Mouse (Mus musculus) midbrain, postnatal 0 days (tissue): ENCODE results near the gene Rfng. TPM values are rescaled to one million over a fixed set of nuclear protein-coding genes. Genes with fewer than 3 reads are reported as not detected.

Experiments used
- ATAC-seq: fragments of 200-750 bp; cut with Nextera tagmentation; 2 replicates; pipeline ENCODE4 v1.8.0; 2017; ENCODE audit warnings: moderate number of reproducible peaks, mild to moderate bottlenecking, moderate TSS enrichment, moderate library complexity; ENCODE audit not compliant: low FRiP score
- DNase-seq: peaks from one replicate; pipeline ENCODE4 v3.0.0-alpha.2; 2015; ENCODE audit warnings: low spot score
- H3K27ac ChIP-seq: fragments of 300-500 bp; sonication (generic); 2 replicates; pipeline ENCODE4 v1.5.1; 2014; ENCODE audit warnings: low read depth, mild to moderate bottlenecking, low read length, mixed read lengths
- H3K27me3 ChIP-seq: fragments of 300-500 bp; sonication (generic); 2 replicates; pipeline ENCODE4 v1.6.1; 2014; ENCODE audit warnings: low read length, control low read depth, mixed read lengths; ENCODE audit not compliant: insufficient read depth
- H3K36me3 ChIP-seq: fragments of 300-500 bp; sonication (generic); 2 replicates; pipeline ENCODE4 v1.6.1; 2014; ENCODE audit warnings: low read length, control low read depth, mixed read lengths; ENCODE audit not compliant: insufficient read depth
- H3K4me1 ChIP-seq: fragments of 300-500 bp; sonication (generic); 2 replicates; pipeline ENCODE4 v1.6.1; 2014; ENCODE audit warnings: mild to moderate bottlenecking, control low read depth, antibody characterized with exemption, low read length, mixed read lengths; ENCODE audit not compliant: insufficient read depth
- H3K4me2 ChIP-seq: fragments of 300-500 bp; sonication (generic); 2 replicates; pipeline ENCODE4 v1.6.1; 2014; ENCODE audit warnings: low read depth, mild to moderate bottlenecking, low read length, mixed read lengths; ENCODE audit not compliant: poor library complexity, severe bottlenecking
- H3K4me3 ChIP-seq: fragments of 300-500 bp; sonication (generic); 2 replicates; pipeline ENCODE4 v1.5.1; 2014; ENCODE audit warnings: low read depth, mild to moderate bottlenecking, low read length, moderate library complexity
- H3K9ac ChIP-seq: fragments of 300-500 bp; sonication (generic); replicated peaks from 2 replicates; pipeline ENCODE4 v1.6.1; 2014; ENCODE audit warnings: mild to moderate bottlenecking, low read length, moderate library complexity, mixed read lengths; ENCODE audit not compliant: poor library complexity, severe bottlenecking
- H3K9me3 ChIP-seq: fragments of 300-500 bp; sonication (generic); 2 replicates; pipeline ENCODE4 v1.6.1; 2016; ENCODE audit warnings: low read length, control low read depth
- CTCF ChIP-seq: IDR thresholded peaks from 2 replicates; pipeline ENCODE4 v1.5.1; 2016; ENCODE audit warnings: antibody characterized with exemption, mild to moderate bottlenecking
- WGBS: fragments of 180-500 bp; shearing (Covaris S2); extraction: QIAGEN DNeasy Blood & Tissue Kit; methylation state at CpG from one replicate; pipeline ENCODE4 v1.1.7; 2014; 5-methylcytosine and 5-hydroxymethylcytosine counted together
- polyA plus RNA-seq: library from polyadenylated mRNA; unstranded; fragments of >200 nt; fragmentation: Nextera tagmentation; extraction: Ambion mirVana; gene quantifications from 2 replicates; pipeline ENCODE4 v1.2.1, GENCODE M21; 2015
- total RNA-seq: library from RNA; depleted of rRNA; stranded (reverse); fragments of >200 nt; gene quantifications from 2 replicates; pipeline ENCODE4 v1.2.3, GENCODE M21; 2014

The Rfng gene
- total and polyA plus RNA-seq, 2 experiments from 2014 or later = 106 to 130 TPM

- 90% methylated on average over 9 of the region's 9 CpGs for WGBS
- no peaks in the 10 kb centered on the region for H3K4me1 ChIP-seq
- H3K27ac ChIP-seq = no peak overlapping the region
- no peaks in the 10 kb centered on the region for H3K9me3 ChIP-seq
- TF ChIP-seq CTCF = no peak
- ATAC-seq (no peak), DNase-seq (no peak)
- H3K36me3 ChIP-seq = no peaks in the 10 kb centered on the region
- no peak overlapping the region for H3K4me2 ChIP-seq
- H3K27me3 ChIP-seq = no peaks in the 10 kb centered on the region
- no peak overlapping the region for H3K9ac ChIP-seq
- H3K4me3 ChIP-seq = no peak overlapping the region
Measured at GRCm38 (mm10) chr11:120760236-120760635, 23.8 kb downstream of the Rfng start.

- Histone ChIP-seq H3K36me3 (no peaks in the 10 kb centered on the region), H3K27ac (no peak overlapping the region), H3K4me3 (no peak overlapping the region), H3K27me3 (no peaks in the 10 kb centered on the region), H3K9me3 (no peaks in the 10 kb centered on the region), H3K4me2 (no peak overlapping the region), H3K9ac (no peak overlapping the region), H3K4me1 (no peaks in the 10 kb centered on the region)
- no peak for TF ChIP-seq CTCF
- no peak for ATAC-seq
- WGBS = 70% methylated on average over 4 of the region's 4 CpGs
- no peak for DNase-seq
Measured at GRCm38 (mm10) chr11:120751606-120752005, 32.4 kb downstream of the Rfng start.

- no peak overlapping the region for H3K4me2 ChIP-seq
- DNase-seq = no peak
- H3K4me1 ChIP-seq = no peaks in the 10 kb centered on the region
- no peaks in the 10 kb centered on the region for H3K9me3 ChIP-seq
- no peak overlapping the region for H3K4me3 ChIP-seq
- no peak overlapping the region for H3K27ac ChIP-seq
- peak; percentile 37 for TF ChIP-seq CTCF
- no peak for ATAC-seq
- H3K27me3 ChIP-seq = no peaks in the 10 kb centered on the region
- WGBS = 60% methylated on average over 8 of the region's 8 CpGs
- H3K9ac ChIP-seq = no peak overlapping the region
- H3K36me3 ChIP-seq = no peaks in the 10 kb centered on the region
Measured at GRCm38 (mm10) chr11:120749430-120749829, 34.6 kb downstream of the Rfng start.

- Histone ChIP-seq H3K27ac (no peak overlapping the region), H3K4me2 (no peak overlapping the region), H3K36me3 (no peaks in the 10 kb centered on the region), H3K27me3 (no peaks in the 10 kb centered on the region), H3K9ac (no peak overlapping the region), H3K4me3 (no peak overlapping the region), H3K9me3 (no peaks in the 10 kb centered on the region), H3K4me1 (no peaks in the 10 kb centered on the region)
- DNase-seq = no peak
- WGBS = 84% methylated on average over 4 of the region's 4 CpGs
- ATAC-seq = no peak
- no peak for TF ChIP-seq CTCF
Measured at GRCm38 (mm10) chr11:120747974-120748373, 36.0 kb downstream of the Rfng start.

GRCm38 (mm10) chr11:120744121-120744701 is 39.8 kb downstream of the Rfng start:
- Histone ChIP-seq H3K9ac (no peak overlapping the region), H3K36me3 (no peaks in the 10 kb centered on the region), H3K27ac (no peak overlapping the region), H3K4me3 (no peak overlapping the region), H3K9me3 (no peaks in the 10 kb centered on the region), H3K27me3 (no peaks in the 10 kb centered on the region), H3K4me1 (no peaks in the 10 kb centered on the region), H3K4me2 (no peak overlapping the region)
- 80% methylated on average over 7 of the region's 7 CpGs for WGBS
- TF ChIP-seq CTCF = no peak
- DNase-seq (no peak), ATAC-seq (no peak)

- Histone ChIP-seq H3K27me3 (no peaks in the 10 kb centered on the region), H3K9ac (no peak overlapping the region), H3K4me1 (no peaks in the 10 kb centered on the region), H3K4me3 (no peak overlapping the region), H3K9me3 (no peaks in the 10 kb centered on the region), H3K36me3 (no peaks in the 10 kb centered on the region), H3K27ac (no peak overlapping the region), H3K4me2 (no peak overlapping the region)
- no peak for TF ChIP-seq CTCF
- ATAC-seq = no peak
- DNase-seq = no peak
- WGBS = 94% methylated on average over 5 of the region's 5 CpGs
Measured at GRCm38 (mm10) chr11:120740981-120741380, 43.0 kb downstream of the Rfng start.
